Mouse (Mus musculus) brown adipose tissue, adult 24 weeks (tissue): ENCODE measurements around the gene Gabrq. TPM values are rescaled to one million over a fixed set of nuclear protein-coding genes. Genes with fewer than 3 reads are reported as not detected.

Experiments
- H3K27ac ChIP-seq: fragments of 200-500 bp; replicated peaks from 2 replicates; pipeline ENCODE4 v1.5.1; 2012; ENCODE audit warnings: low read depth, mild to moderate bottlenecking, low read length
- H3K4me1 ChIP-seq: fragments of 200-500 bp; 2 replicates; pipeline ENCODE4 v1.6.1; 2012; ENCODE audit warnings: low read length, mixed read lengths; ENCODE audit not compliant: control insufficient read depth, insufficient read depth, insufficient read length
- H3K4me3 ChIP-seq: fragments of 200-500 bp; 2 replicates; pipeline ENCODE4 v1.5.1; 2012; ENCODE audit warnings: low read depth, mild to moderate bottlenecking, low read length, moderate library complexity; ENCODE audit not compliant: insufficient read depth
- polyA plus RNA-seq: library from polyadenylated mRNA; stranded (reverse); fragments of >200 nt; gene quantifications from 2 replicates; pipeline ENCODE4 v1.2.4, GENCODE M21; 2012; ENCODE audit not compliant: missing spikeins, insufficient read depth, insufficient read length

Gene Gabrq
- polyA plus RNA-seq, result not detected in 2 replicates

GRCm38 (mm10) chrX:72824776-72825588 lies at the start of gene Gabrq:
Gabrq (plus strand) TSS chrX:72825178.
- Histone ChIP-seq H3K4me3 (no peak within 1 kb of the TSS), H3K27ac (no peak within 1 kb of the TSS), H3K4me1 (no peaks in the 10 kb centered on the region)

GRCm38 (mm10) chrX:72788773-72789557 lies 36.0 kb upstream of the Gabrq start:
- no peak overlapping the region for H3K27ac ChIP-seq
- no peak overlapping the region for H3K4me3 ChIP-seq
- no peaks in the 10 kb centered on the region for H3K4me1 ChIP-seq

- no peak overlapping the region for H3K4me3 ChIP-seq
- H3K4me1 ChIP-seq, result no peaks in the 10 kb centered on the region
- no peak overlapping the region for H3K27ac ChIP-seq
Observed at GRCm38 (mm10) chrX:72789558-72789871, 35.5 kb upstream of the Gabrq start.

GRCm38 (mm10) chrX:72819594-72819993 lies 5.4 kb upstream of the Gabrq start:
- Histone ChIP-seq H3K27ac (no peak overlapping the region), H3K4me1 (no peaks in the 10 kb centered on the region), H3K4me3 (no peak overlapping the region)

- H3K4me1 ChIP-seq, result no peaks in the 10 kb centered on the region
- H3K27ac ChIP-seq, result no peak overlapping the region
- H3K4me3 ChIP-seq, result no peak overlapping the region
Observed at GRCm38 (mm10) chrX:72823310-72823709, 1.7 kb upstream of the Gabrq start.

- H3K4me3 ChIP-seq, result no peak overlapping the region
- H3K4me1 ChIP-seq, result no peaks in the 10 kb centered on the region
- no peak overlapping the region for H3K27ac ChIP-seq
Observed at GRCm38 (mm10) chrX:72825589-72825905, 569 bp downstream of the Gabrq start.

Other genes with a start within 250 kb of the Gabrq start
- gene Gabra3, start 168.3 kb upstream of the Gabrq start, polyA plus RNA-seq, result 1.1 and 1.2 TPM in 2 replicates
- gene Cetn2, start 93.2 kb downstream of the Gabrq start, polyA plus RNA-seq, result 40.1 and 42.6 TPM in 2 replicates
- 81.7 and 105 TPM in 2 replicates for gene Nsdhl, start 93.4 kb downstream of the Gabrq start, polyA plus RNA-seq
- gene Zfp185, start 162.2 kb downstream of the Gabrq start, polyA plus RNA-seq, result 6.0 and 7.1 TPM in 2 replicates
- gene Pnma5, start 211.9 kb downstream of the Gabrq start, polyA plus RNA-seq, result not detected in 2 replicates
- gene Pnma3, start 239.6 kb downstream of the Gabrq start, polyA plus RNA-seq, result not detected in 2 replicates